Mouse (Mus musculus): ENCODE results near the gene Fbxw21. TPM values are rescaled to one million over a fixed set of nuclear protein-coding genes. Genes with fewer than 3 reads are reported as not detected.

Gene Fbxw21
- total and polyA plus RNA-seq, 3 experiments = not detected

DNA sequence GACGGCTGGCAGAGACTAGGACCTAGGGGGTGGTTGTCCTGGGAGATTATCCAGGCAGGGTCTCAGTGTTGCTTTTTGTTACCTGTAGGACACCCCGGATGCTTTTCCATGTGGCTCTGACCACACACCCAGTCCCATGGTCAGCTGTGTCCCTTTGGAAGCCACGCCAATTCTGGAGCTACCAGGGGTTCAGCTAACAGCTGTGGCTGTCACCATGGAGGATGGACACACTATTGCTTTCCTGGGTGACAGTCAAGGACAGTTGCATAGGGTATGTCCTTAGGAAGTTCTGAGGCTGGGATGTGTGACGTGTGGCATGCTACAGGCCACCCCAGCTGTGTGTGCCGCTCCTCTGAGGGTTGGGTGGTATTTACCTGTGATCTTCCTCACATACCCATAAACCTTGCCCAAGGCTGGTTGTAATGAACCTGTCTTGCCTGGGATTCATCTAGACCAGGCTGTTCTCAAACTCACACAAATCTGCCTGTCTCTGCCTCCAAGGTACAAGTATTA, 59.9 kb downstream of the Fbxw21 start:
- in situ Hi-C loops (cut with MboI; ENCODE audit: low pct_ligation_motif_present, low pct_unique_long_range_greater_than_20kb, low sequenced_read_pairs) (no loop called here), dilution Hi-C loops (cut with MboI; ENCODE audit: extremely low pct_ligation_motif_present, extremely low pct_unique_long_range_greater_than_20kb, low sequenced_read_pairs) (no loop called here)
- Histone ChIP-seq H3K4me3 (replicated peaks in 1 of 3; ENCODE audit: low read depth in 2 of 3, low read length in 2 of 3, poor library complexity in 1 of 3) (no peak overlapping the region), H3K4me2 (ENCODE audit: insufficient read depth, low read depth, poor library complexity, severe bottlenecking) (no peak overlapping the region), H3K27ac (ENCODE audit: insufficient read depth, low read depth) (no peak overlapping the region), H3K36me3 (replicated peaks in 1 of 2; ENCODE audit: control insufficient read depth in 1 of 2, insufficient read depth in 1 of 2, low read length in 1 of 2) (no peaks in the 10 kb centered on the region), H3K4me1 (ENCODE audit: control insufficient read depth in 1 of 2, insufficient read depth in 2 of 2) (no peaks in the 10 kb centered on the region), H3K9me3 (replicated peaks; ENCODE audit: low read length) (no peaks in the 10 kb centered on the region), H3K9ac (ENCODE audit: insufficient read depth, low read depth) (no peak overlapping the region), H3K79me2 (replicated peaks; ENCODE audit: control insufficient read depth, extremely low read depth, insufficient read depth, poor library complexity, severe bottlenecking) (no peaks in the 10 kb centered on the region), H3K27me3 (replicated peaks) (peaks cover 95% of the 10 kb centered on the region)
- no peak for DNase-seq (ENCODE audit: extremely low read depth)
- no peak for TF ChIP-seq MAZ (IDR thresholded peaks at IDR 0.05; ENCODE audit: low read depth, low read length)
- no peak for TF ChIP-seq MYC (IDR thresholded peaks at IDR 0.05; ENCODE audit: low read depth, low read length)
- TF ChIP-seq BHLHE40 (IDR thresholded peaks at IDR 0.05; ENCODE audit: low read depth, low read length) = no peak
- TF ChIP-seq ZNF384 (IDR thresholded peaks at IDR 0.05; ENCODE audit: low read depth, low read length) = no peak
- TF ChIP-seq MAX (IDR thresholded peaks at IDR 0.05; ENCODE audit: low read length) = no peak
- no peak for TF ChIP-seq KAT2A (IDR thresholded peaks at IDR 0.05; ENCODE audit: insufficient replicate concordance, low read length)
- TF ChIP-seq TCF12 (IDR thresholded peaks at IDR 0.05; ENCODE audit: low read depth, low read length) = no peak
- TF ChIP-seq PAX5 (IDR thresholded peaks at IDR 0.05; ENCODE audit: low read length) = no peak
- no peak for TF ChIP-seq SMC3 (IDR thresholded peaks at IDR 0.05; ENCODE audit: low read depth, low read length)

DNA sequence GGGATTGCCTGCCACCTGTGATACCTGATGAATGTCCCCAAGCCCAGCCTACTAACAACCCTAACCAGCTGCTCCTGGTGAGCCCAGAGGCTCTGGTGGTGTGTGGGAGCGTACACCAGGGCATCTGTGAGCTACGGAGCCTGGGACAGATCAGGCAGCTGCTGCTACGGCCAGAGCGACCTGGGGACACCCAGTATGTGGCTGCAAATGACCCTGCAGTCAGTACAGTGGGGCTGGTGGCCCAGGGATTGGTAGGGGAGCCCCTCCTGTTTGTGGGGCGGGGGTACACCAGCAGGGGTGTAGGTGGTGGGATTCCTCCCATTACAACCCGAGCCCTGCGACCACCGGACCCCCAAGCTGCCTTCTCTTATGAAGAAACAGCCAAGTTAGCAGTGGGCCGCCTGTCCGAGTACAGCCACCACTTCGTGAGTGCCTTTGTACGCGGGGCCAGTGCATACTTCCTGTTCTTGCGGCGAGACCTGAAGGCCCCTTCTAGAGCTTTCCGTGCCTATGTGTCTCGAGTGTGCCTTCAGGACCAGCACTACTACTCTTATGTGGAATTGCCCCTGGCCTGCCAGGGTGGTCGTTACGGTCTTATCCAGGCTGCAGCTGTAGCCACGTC, 61.4 kb downstream of the Fbxw21 start:
- H3K36me3 ChIP-seq (replicated peaks in 1 of 2; ENCODE audit: control insufficient read depth in 1 of 2, insufficient read depth in 1 of 2, low read length in 1 of 2) = no peaks in the 10 kb centered on the region
- no peak overlapping the region for H3K27ac ChIP-seq (ENCODE audit: insufficient read depth, low read depth)
- H3K4me1 ChIP-seq (ENCODE audit: control insufficient read depth in 1 of 2, insufficient read depth in 2 of 2) = peaks cover 0 to 5% of the 10 kb centered on the region in 2 experiments; a peak in 1 of 4 replicates
- H3K9ac ChIP-seq (ENCODE audit: insufficient read depth, low read depth) = no peak overlapping the region
- H3K9me3 ChIP-seq (replicated peaks; ENCODE audit: low read length) = no peaks in the 10 kb centered on the region
- no peaks in the 10 kb centered on the region for H3K79me2 ChIP-seq (replicated peaks; ENCODE audit: control insufficient read depth, extremely low read depth, insufficient read depth, poor library complexity, severe bottlenecking)
- H3K27me3 ChIP-seq (replicated peaks) = peaks cover 95% of the 10 kb centered on the region
- dilution Hi-C loops (cut with MboI; ENCODE audit: extremely low pct_ligation_motif_present, extremely low pct_unique_long_range_greater_than_20kb, low sequenced_read_pairs) (no loop called here), in situ Hi-C loops (cut with MboI; ENCODE audit: low pct_ligation_motif_present, low pct_unique_long_range_greater_than_20kb, low sequenced_read_pairs) (no loop called here)
- DNase-seq (ENCODE audit: extremely low read depth) = no peak
- TF ChIP-seq ZC3H11A (IDR thresholded peaks at IDR 0.05; ENCODE audit: low read depth, low read length) (no peak), SIN3A (IDR thresholded peaks at IDR 0.05; ENCODE audit: low read length) (no peak), NRF1 (IDR thresholded peaks at IDR 0.05; ENCODE audit: low read depth, low read length) (no peak), MYC (IDR thresholded peaks at IDR 0.05; ENCODE audit: low read depth, low read length) (no peak), PAX5 (IDR thresholded peaks at IDR 0.05; ENCODE audit: low read length) (no peak), RCOR1 (conservative IDR thresholded peaks at IDR 0.05; ENCODE audit: low read depth, low read length) (no peak), ZMIZ1 (IDR thresholded peaks at IDR 0.05; ENCODE audit: low read depth, low read length) (no peak), MAX (IDR thresholded peaks at IDR 0.05; ENCODE audit: low read length) (no peak), POLR2AphosphoS2 (IDR thresholded peaks at IDR 0.05; ENCODE audit: low read depth, low read length) (no peak), ZNF384 (IDR thresholded peaks at IDR 0.05; ENCODE audit: low read depth, low read length) (no peak), ZKSCAN1 (IDR thresholded peaks at IDR 0.05; ENCODE audit: borderline replicate concordance, low read depth, low read length) (no peak)
- H3K4me3 ChIP-seq (replicated peaks in 1 of 3; ENCODE audit: low read depth in 2 of 3, low read length in 2 of 3, poor library complexity in 1 of 3) = no peak overlapping the region
- no peak overlapping the region for H3K4me2 ChIP-seq (ENCODE audit: insufficient read depth, low read depth, poor library complexity, severe bottlenecking)

Data from CH12.LX (cell line).